Mouse (Mus musculus) thymus, postnatal 10 days (tissue): ENCODE data around the gene Srsx.
"Not testable (repeated sequence)": the region's sequence is repeated elsewhere in the genome, so short reads cannot be mapped to it uniquely, and the experiment has no call there.

Experiments used
- DNase-seq, 2 experiments: peaks; one replicate each; pipeline ENCODE4 v3.0.0; 2021; ENCODE audit warnings: low spot score in 2 of 2

Gene Srsx

DNA sequence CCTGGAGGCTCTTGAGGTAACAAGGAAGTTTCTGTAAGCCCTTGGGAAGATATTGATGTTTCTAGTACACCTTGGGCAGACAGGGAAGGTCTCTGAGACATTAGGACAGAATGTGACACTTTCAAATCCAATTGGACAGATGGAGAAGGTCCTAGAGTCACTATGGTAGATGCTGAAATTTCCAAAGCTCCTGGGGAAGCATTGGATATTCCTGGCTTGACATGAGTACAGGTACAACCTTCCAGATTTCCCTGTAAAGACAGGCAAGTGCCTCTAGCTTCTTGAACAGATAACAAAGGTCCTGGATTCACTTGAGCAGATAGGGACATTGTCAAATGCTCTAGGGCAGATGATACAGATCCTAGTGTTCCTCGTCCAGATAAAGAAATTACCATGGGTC is at the start of gene Srsx:
TSS of gene Srsx (minus strand) at position 101 of the 400 bp plus-strand sequence.
- not testable (repeated sequence) for DNase-seq

DNA sequence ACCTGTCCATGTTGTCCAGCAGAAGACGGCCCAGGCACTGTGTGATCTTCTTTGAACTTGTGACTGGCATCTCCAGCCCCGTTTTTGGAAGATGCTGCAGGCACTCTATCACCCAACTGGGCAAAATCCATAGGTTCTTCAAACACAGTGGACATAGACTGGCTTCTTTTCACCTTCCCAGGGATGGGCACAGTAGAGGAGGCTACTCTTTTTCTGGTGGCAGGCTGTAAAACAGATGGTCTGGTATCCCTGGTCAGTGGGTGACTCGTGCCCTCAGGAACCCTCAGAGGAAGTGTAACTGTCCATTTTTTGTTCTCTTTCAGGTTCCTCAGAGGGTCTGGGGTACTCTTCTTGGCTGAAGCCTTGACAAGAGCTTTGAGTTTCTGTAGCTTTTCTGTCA is 24.5 kb upstream of the Srsx start, which contains the start of gene Gm17577:
TSS of gene Gm17577 (minus strand) at position 101 of the 400 bp plus-strand sequence.
- not testable (repeated sequence) for DNase-seq
